Mouse (Mus musculus) testis, adult 2 months (tissue): ENCODE measurements around the gene Gm49403.

Source experiments
- CTCF ChIP-seq: fragments of 200-500 bp; IDR thresholded peaks from 2 replicates; pipeline ENCODE4 v1.5.1; 2012; ENCODE audit warnings: low read depth, mild to moderate bottlenecking, inconsistent platforms, low read length, moderate library complexity; ENCODE audit not compliant: control insufficient read depth, insufficient read depth, insufficient replicate concordance
- POLR2A ChIP-seq: fragments of 200-500 bp; IDR thresholded peaks from 2 replicates; pipeline ENCODE4 v1.6.1; 2012; ENCODE audit warnings: low read depth, mild to moderate bottlenecking, inconsistent platforms, low read length, moderate library complexity; ENCODE audit not compliant: control insufficient read depth

DNA sequence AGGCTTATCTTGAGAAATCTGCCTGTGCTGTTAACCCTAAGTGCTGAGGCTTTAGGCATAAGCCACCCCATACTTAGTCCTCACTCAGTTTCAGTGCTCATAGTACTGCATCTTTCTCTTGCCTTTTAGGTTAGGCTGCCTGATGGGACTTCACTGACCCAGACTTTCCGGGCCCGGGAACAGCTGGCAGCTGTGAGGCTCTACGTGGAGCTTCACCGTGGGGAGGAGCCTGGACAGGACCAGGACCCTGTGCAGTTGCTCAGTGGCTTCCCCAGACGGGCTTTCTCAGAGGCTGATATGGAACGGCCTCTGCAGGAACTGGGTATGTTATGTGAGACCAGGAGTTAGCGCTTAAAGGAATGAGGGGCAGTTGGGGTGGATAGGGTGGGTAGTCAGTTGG is 8.7 kb upstream of the Gm49403 start:
- TF ChIP-seq CTCF, result no peak
- no peak for TF ChIP-seq POLR2A
